Mouse (Mus musculus) brown adipose tissue, adult 24 weeks (tissue): ENCODE results near the gene Ctcf. TPM values are rescaled to one million over a fixed set of nuclear protein-coding genes. Genes with fewer than 3 reads are reported as not detected.
"Not testable (repeated sequence)": the region's sequence is repeated elsewhere in the genome, so short reads cannot be mapped to it uniquely, and the experiment has no call there.

ENCODE experiments used
- H3K27ac ChIP-seq: fragments of 200-500 bp; replicated peaks from 2 replicates; pipeline ENCODE4 v1.5.1; 2012; ENCODE audit warnings: low read depth, mild to moderate bottlenecking, low read length
- H3K4me1 ChIP-seq: fragments of 200-500 bp; 2 replicates; pipeline ENCODE4 v1.6.1; 2012; ENCODE audit warnings: low read length, mixed read lengths; ENCODE audit not compliant: control insufficient read depth, insufficient read depth, insufficient read length
- H3K4me3 ChIP-seq: fragments of 200-500 bp; 2 replicates; pipeline ENCODE4 v1.5.1; 2012; ENCODE audit warnings: low read depth, mild to moderate bottlenecking, low read length, moderate library complexity; ENCODE audit not compliant: insufficient read depth
- polyA plus RNA-seq: library from polyadenylated mRNA; stranded (reverse); fragments of >200 nt; gene quantifications from 2 replicates; pipeline ENCODE4 v1.2.4, GENCODE M21; 2012; ENCODE audit not compliant: missing spikeins, insufficient read depth, insufficient read length

Ctcf gene
- 18.5 and 22.9 TPM in 2 replicates for polyA plus RNA-seq

- Histone ChIP-seq H3K27ac (peak within 1 kb of the TSS; percentile 94), H3K4me3 (peak within 1 kb of the TSS; percentile 99), H3K4me1 (peaks cover 6% of the 10 kb centered on the region; the same call in 1 of the 2 replicates)
Observed at GRCm38 (mm10) chr8:105636018-105636962, at the start of gene Ctcf. Gene Ctcf (plus strand): TSS chr8:105636568.

GRCm38 (mm10) chr8:105592431-105592830 is 43.9 kb upstream of the Ctcf start:
- Histone ChIP-seq H3K4me1 (peaks cover 7% of the 10 kb centered on the region; the same call in 1 of the 2 replicates), H3K4me3 (no peak overlapping the region), H3K27ac (no peak overlapping the region)

GRCm38 (mm10) chr8:105593859-105594258 is 42.5 kb upstream of the Ctcf start:
- Histone ChIP-seq H3K4me3 (peak overlapping the region; percentile 67), H3K4me1 (peaks cover 7% of the 10 kb centered on the region; the same call in 1 of the 2 replicates), H3K27ac (peak overlapping the region; percentile 89)

- Histone ChIP-seq H3K4me3 (peak overlapping the region; percentile 67), H3K27ac (peak overlapping the region; percentile 69), H3K4me1 (peaks cover 7% of the 10 kb centered on the region; the same call in 1 of the 2 replicates)
Observed at GRCm38 (mm10) chr8:105594451-105595242, 41.7 kb upstream of the Ctcf start.

GRCm38 (mm10) chr8:105596362-105597034 is 39.9 kb upstream of the Ctcf start:
- Histone ChIP-seq H3K4me3 (peak overlapping the region; percentile 49), H3K4me1 (peaks cover 7% of the 10 kb centered on the region; the same call in 1 of the 2 replicates), H3K27ac (peak overlapping the region; percentile 86)

GRCm38 (mm10) chr8:105598777-105599176 is 37.6 kb upstream of the Ctcf start:
- Histone ChIP-seq H3K4me3 (no peak overlapping the region), H3K27ac (no peak overlapping the region), H3K4me1 (peaks cover 7% of the 10 kb centered on the region; the same call in 1 of the 2 replicates)

- H3K27ac ChIP-seq = no peak overlapping the region
- peaks cover 3% of the 10 kb centered on the region; the same call in 1 of the 2 replicates for H3K4me1 ChIP-seq
- H3K4me3 ChIP-seq = no peak overlapping the region
Observed at GRCm38 (mm10) chr8:105601301-105601700, 35.1 kb upstream of the Ctcf start.

- H3K4me1 ChIP-seq, H3K27ac ChIP-seq, H3K4me3 ChIP-seq: not testable (repeated sequence)
Observed at GRCm38 (mm10) chr8:105602540-105602939, 33.8 kb upstream of the Ctcf start.

GRCm38 (mm10) chr8:105604804-105605381 is 31.5 kb upstream of the Ctcf start, which contains the start of gene Ripor1:
Gene Ripor1 (plus strand): TSS chr8:105605255.
- Histone ChIP-seq H3K4me1 (peaks cover 6% of the 10 kb centered on the region; the same call in 1 of the 2 replicates), H3K27ac (peak within 1 kb of the TSS; percentile 94), H3K4me3 (peak within 1 kb of the TSS; percentile 99)

GRCm38 (mm10) chr8:105605491-105606188 is 30.7 kb upstream of the Ctcf start:
- H3K4me1 ChIP-seq = peaks cover 8% of the 10 kb centered on the region
- H3K27ac ChIP-seq = peak overlapping the region; percentile 80
- H3K4me3 ChIP-seq = peak overlapping the region; percentile 99

GRCm38 (mm10) chr8:105606189-105607023 is 30.0 kb upstream of the Ctcf start:
- Histone ChIP-seq H3K27ac (peak overlapping the region; percentile 78), H3K4me1 (peaks cover 8% of the 10 kb centered on the region), H3K4me3 (peak overlapping the region; percentile 99)

GRCm38 (mm10) chr8:105607062-105607461 is 29.3 kb upstream of the Ctcf start:
- H3K27ac ChIP-seq = peak overlapping the region; percentile 78
- H3K4me3 ChIP-seq = peak overlapping the region; percentile 99
- H3K4me1 ChIP-seq = peaks cover 12% of the 10 kb centered on the region

GRCm38 (mm10) chr8:105607684-105608083 is 28.7 kb upstream of the Ctcf start:
- Histone ChIP-seq H3K27ac (no peak overlapping the region), H3K4me1 (peaks cover 12% of the 10 kb centered on the region), H3K4me3 (no peak overlapping the region)
